Mouse (Mus musculus) forebrain, embryonic 11.5 days (tissue): ENCODE results near the gene Anks3. TPM values are rescaled to one million over a fixed set of nuclear protein-coding genes. Genes with fewer than 3 reads are reported as not detected.

Experiments
- ATAC-seq: fragments of 200-750 bp; cut with Nextera tagmentation; replicated peaks from 2 replicates; pipeline ENCODE4 v1.8.0; 2017; ENCODE audit warnings: moderate TSS enrichment; ENCODE audit not compliant: low FRiP score
- DNase-seq: peaks from one replicate; pipeline ENCODE4 v3.0.0-alpha.2; 2017; ENCODE audit warnings: low spot score
- H3K27ac ChIP-seq: fragments of 300-500 bp; sonication (generic); 2 replicates; pipeline ENCODE4 v1.5.1; 2014; ENCODE audit warnings: low read depth, low read length
- H3K27me3 ChIP-seq: fragments of 300-500 bp; sonication (generic); 2 replicates; pipeline ENCODE4 v1.6.1; 2014; ENCODE audit warnings: mild to moderate bottlenecking, low read length, mixed read lengths; ENCODE audit not compliant: control insufficient read depth, insufficient read depth
- H3K36me3 ChIP-seq: fragments of 300-500 bp; sonication (generic); 2 replicates; pipeline ENCODE4 v1.6.1; 2014; ENCODE audit warnings: mild to moderate bottlenecking, low read length, moderate library complexity, mixed read lengths; ENCODE audit not compliant: control insufficient read depth, insufficient read depth
- H3K4me1 ChIP-seq: fragments of 300-500 bp; sonication (generic); replicated peaks from 2 replicates; pipeline ENCODE4 v1.6.1; 2014; ENCODE audit warnings: low read length, mixed read lengths; ENCODE audit not compliant: control insufficient read depth, insufficient read depth
- H3K4me2 ChIP-seq: fragments of 300-500 bp; sonication (generic); 2 replicates; pipeline ENCODE4 v1.6.1; 2014; ENCODE audit warnings: low read depth, mild to moderate bottlenecking, low read length, moderate library complexity, mixed read lengths; ENCODE audit not compliant: severe bottlenecking
- H3K4me3 ChIP-seq: fragments of 300-500 bp; sonication (generic); 2 replicates; pipeline ENCODE4 v1.5.1; 2014; ENCODE audit warnings: low read depth, low read length
- H3K9ac ChIP-seq: fragments of 300-500 bp; sonication (generic); 2 replicates; pipeline ENCODE4 v1.6.1; 2014; ENCODE audit warnings: low read length
- H3K9me3 ChIP-seq: fragments of 300-500 bp; sonication (generic); 2 replicates; pipeline ENCODE4 v1.6.1; 2016; ENCODE audit warnings: low read length, mixed read lengths; ENCODE audit not compliant: control insufficient read depth
- WGBS: fragments of 180-500 bp; shearing (Covaris S2); extraction: QIAGEN DNeasy Blood & Tissue Kit; methylation state at CpG from one replicate; pipeline ENCODE4 v1.1.7; 2014; 5-methylcytosine and 5-hydroxymethylcytosine counted together
- polyA plus RNA-seq: library from polyadenylated mRNA; unstranded; fragments of >200 nt; fragmentation: Nextera tagmentation; extraction: Ambion mirVana; gene quantifications from 2 replicates; pipeline ENCODE4 v1.2.1, GENCODE M21; 2014

The Anks3 gene
- polyA plus RNA-seq, 1 experiment from 2014 or later, result 50.4 TPM

DNA sequence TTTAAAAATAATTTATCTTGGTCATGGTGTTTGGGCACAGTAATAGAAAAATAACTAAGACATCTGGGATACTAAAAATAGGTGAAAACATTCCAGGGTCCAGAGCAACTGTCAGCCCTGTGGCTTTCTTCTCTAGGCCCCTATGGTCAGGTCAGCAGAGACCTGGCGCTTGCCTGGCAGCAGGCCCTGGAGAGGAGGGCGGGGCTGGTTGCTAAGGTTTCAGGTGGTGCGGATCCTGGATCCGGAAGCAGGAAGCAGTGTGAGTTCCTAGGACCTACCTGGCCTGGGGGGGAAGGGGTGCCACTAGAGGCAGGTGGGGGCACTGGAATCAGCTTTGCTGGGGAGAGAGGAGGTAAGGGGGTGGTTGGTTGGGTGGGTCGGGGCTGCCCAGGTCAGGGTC is 43.1 kb upstream of the Anks3 start, which contains the start of gene Smim22:
TSS of gene Smim22 (plus strand) at position 222 of the 400 bp plus-strand sequence.
- no peaks in the 10 kb centered on the region for H3K36me3 ChIP-seq
- 43% methylated on average over 5 of the region's 5 CpGs for WGBS
- DNase-seq, result no peak
- no peak within 1 kb of the TSS for H3K27ac ChIP-seq
- H3K27me3 ChIP-seq, result no peaks in the 10 kb centered on the region
- no peak for ATAC-seq
- H3K9ac ChIP-seq, result no peak within 1 kb of the TSS
- H3K4me3 ChIP-seq, result no peak within 1 kb of the TSS
- no peaks in the 10 kb centered on the region for H3K9me3 ChIP-seq
- no peak within 1 kb of the TSS for H3K4me2 ChIP-seq
- H3K4me1 ChIP-seq, result no peaks in the 10 kb centered on the region

DNA sequence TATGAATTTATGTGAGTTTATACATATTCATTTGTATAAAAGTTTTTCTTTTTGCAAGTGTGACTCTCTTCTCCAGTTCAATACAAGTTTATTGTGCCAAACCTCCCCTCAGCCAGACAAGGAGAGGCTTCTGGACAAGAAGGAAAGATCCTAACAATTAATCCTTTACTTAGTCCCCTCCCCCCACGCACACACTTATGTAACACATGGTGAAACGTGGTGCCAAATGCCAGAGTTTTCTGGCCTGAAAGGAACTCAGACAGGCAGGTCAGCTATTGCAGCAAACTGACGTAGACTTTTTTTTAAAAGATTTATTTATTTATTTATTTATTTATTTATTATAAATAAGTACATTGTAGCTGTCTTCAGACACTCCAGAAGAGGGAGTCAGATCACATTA is 36.6 kb upstream of the Anks3 start:
- 76% methylated on average over 3 of the region's 3 CpGs for WGBS
- Histone ChIP-seq H3K4me1 (no peaks in the 10 kb centered on the region), H3K4me2 (no peak overlapping the region), H3K9ac (no peak overlapping the region), H3K27ac (no peak overlapping the region), H3K4me3 (no peak overlapping the region), H3K36me3 (no peaks in the 10 kb centered on the region), H3K27me3 (no peaks in the 10 kb centered on the region), H3K9me3 (no peaks in the 10 kb centered on the region)
- DNase-seq, result no peak
- no peak for ATAC-seq

DNA sequence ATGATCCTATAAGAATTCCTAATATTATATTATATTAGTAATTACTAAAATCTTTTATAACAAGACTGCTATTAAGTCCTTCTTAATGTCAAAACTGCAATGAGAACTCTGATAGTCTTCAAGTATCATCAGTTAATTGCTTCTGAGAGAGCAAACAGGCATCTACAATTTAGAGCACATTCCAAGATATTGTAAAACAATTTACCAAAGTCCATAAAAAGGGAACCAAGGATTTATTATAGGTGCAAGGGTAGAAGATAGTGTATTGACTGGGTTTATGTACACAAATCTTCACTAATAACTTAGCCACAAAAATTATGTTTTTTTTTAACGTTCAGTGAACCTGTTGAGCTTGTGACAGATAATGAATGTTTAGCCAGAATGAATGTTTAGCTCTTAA is 35.0 kb upstream of the Anks3 start:
- Histone ChIP-seq H3K4me3 (no peak overlapping the region), H3K27ac (no peak overlapping the region), H3K4me1 (no peaks in the 10 kb centered on the region), H3K9ac (no peak overlapping the region), H3K27me3 (no peaks in the 10 kb centered on the region), H3K9me3 (no peaks in the 10 kb centered on the region), H3K4me2 (no peak overlapping the region), H3K36me3 (no peaks in the 10 kb centered on the region)
- DNase-seq (no peak), ATAC-seq (no peak)
- 86% methylated on average over 1 of the region's 1 CpGs for WGBS

DNA sequence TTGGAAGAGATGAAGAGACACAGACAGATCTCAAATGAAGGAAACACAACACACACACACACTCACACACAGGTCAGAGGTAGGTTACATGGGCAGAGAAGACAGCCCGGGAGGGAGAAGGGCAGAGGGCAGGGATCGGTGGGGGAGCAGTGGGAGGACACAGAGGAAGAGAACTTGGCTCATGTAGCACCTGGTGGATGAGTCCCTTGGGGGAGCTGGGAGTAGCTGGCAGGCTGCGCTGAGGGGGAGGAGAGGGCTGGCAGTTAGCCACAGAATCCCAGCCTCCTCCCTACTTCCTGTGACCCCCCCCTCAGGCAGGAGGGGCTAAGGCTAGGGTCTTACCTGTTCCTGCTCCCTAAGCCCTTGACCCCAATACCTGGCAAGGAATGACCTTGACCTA is 33.5 kb upstream of the Anks3 start, which contains the start of gene Sept12:
TSS of gene Sept12 (minus strand) at position 300 of the 400 bp plus-strand sequence.
- H3K4me3 ChIP-seq, result no peak within 1 kb of the TSS
- no peaks in the 10 kb centered on the region for H3K4me1 ChIP-seq
- ATAC-seq (no peak), DNase-seq (no peak)
- no peak within 1 kb of the TSS for H3K9ac ChIP-seq
- no peak within 1 kb of the TSS for H3K27ac ChIP-seq
- H3K36me3 ChIP-seq, result no peaks in the 10 kb centered on the region
- WGBS, result 77% methylated on average over 3 of the region's 3 CpGs
- H3K27me3 ChIP-seq, result no peaks in the 10 kb centered on the region
- no peaks in the 10 kb centered on the region for H3K9me3 ChIP-seq
- H3K4me2 ChIP-seq, result no peak within 1 kb of the TSS

DNA sequence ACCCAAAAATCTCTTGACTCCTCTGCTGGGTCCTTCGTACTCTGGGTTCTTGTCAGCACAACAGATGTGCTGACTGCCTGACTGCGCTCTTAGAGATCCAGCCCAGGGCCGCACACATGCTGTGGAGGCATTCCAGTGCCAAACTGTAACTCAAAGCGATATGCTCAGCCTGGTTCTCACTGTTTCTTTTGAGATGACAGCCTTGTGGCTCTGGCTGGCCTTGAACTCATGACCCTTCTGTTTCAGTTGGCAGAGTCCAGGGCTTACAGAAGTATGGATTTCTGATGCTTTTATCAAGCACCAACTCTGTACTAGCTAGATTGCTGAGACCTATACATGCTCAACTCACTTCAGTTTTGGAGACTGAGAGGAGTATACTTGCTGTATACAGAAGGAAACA is 29.3 kb upstream of the Anks3 start:
- WGBS, result 83% methylated on average over 4 of the region's 4 CpGs

DNA sequence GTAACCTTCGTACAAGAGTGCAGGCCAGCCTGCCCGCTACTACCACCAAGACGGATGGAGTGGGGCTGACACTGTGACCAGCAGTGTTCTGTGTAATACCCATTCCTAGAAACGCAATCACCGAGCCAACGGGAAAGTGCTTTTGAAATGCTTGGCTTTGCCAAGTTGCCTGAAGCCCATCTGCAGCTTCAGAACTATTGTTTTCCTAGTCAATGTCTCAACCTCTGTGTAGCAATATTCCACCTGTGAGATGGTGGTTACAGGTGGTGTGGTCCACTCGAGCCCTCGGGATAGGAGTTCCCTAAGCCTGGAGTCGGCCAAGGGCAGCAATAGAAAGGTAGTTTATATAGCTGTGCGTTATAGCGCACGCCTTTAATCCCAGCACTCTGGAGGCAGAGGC is 20.7 kb upstream of the Anks3 start:
- H3K27ac ChIP-seq, result no peak overlapping the region
- H3K9ac ChIP-seq, result no peak overlapping the region

More for the DNA sequence above, 29.3 kb upstream of the Anks3 start:
- H3K9ac ChIP-seq, result no peak overlapping the region
- no peaks in the 10 kb centered on the region for H3K9me3 ChIP-seq
- DNase-seq (no peak), ATAC-seq (no peak)
- H3K27ac ChIP-seq, result no peak overlapping the region
- no peak overlapping the region for H3K4me2 ChIP-seq
- H3K36me3 ChIP-seq, result no peaks in the 10 kb centered on the region
- H3K4me3 ChIP-seq, result no peak overlapping the region
- H3K4me1 ChIP-seq, result no peaks in the 10 kb centered on the region
- H3K27me3 ChIP-seq, result no peaks in the 10 kb centered on the region

DNA sequence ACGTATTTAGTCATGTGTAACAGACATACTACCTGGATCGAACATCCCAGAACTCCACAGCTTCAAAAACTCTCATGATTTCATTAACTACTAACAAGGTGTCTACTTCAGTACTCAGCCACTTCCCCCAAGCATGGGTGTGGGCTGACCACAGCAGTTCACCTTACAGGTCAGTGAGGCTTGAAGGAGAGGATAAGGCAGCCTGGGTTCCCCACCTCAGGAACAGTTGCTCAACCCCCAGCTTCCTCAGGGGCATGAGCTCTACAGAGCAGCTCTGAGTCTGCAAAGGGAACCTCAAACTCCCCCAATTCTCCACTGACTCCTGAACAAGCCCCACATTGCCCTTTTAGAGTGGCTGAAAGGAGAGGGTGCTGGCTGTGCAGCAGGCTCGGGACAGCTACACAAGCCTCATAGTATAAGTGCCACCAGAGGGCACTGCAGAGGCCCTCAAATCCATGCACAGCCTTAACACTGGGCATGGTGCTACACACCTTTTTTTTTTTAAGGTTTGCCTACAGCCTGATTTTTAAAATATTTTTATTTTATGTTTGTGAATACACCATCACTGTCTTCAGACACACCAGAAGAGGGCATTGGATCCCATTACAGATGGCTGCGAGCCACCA is 15.9 kb upstream of the Anks3 start:
- DNase-seq, result no peak
- Histone ChIP-seq H3K36me3 (no peaks in the 10 kb centered on the region), H3K4me3 (no peak overlapping the region), H3K4me1 (no peaks in the 10 kb centered on the region), H3K9ac (no peak overlapping the region), H3K27ac (no peak overlapping the region), H3K9me3 (no peaks in the 10 kb centered on the region), H3K27me3 (no peaks in the 10 kb centered on the region), H3K4me2 (no peak overlapping the region)
- WGBS, result 72% methylated on average over 4 of the region's 4 CpGs
- no peak for ATAC-seq

More for the DNA sequence above, 20.7 kb upstream of the Anks3 start:
- Histone ChIP-seq H3K4me1 (no peaks in the 10 kb centered on the region), H3K4me2 (no peak overlapping the region), H3K4me3 (no peak overlapping the region), H3K27me3 (no peaks in the 10 kb centered on the region), H3K9me3 (no peaks in the 10 kb centered on the region), H3K36me3 (no peaks in the 10 kb centered on the region)
- 91% methylated on average over 12 of the region's 12 CpGs for WGBS
- DNase-seq (no peak), ATAC-seq (no peak)

DNA sequence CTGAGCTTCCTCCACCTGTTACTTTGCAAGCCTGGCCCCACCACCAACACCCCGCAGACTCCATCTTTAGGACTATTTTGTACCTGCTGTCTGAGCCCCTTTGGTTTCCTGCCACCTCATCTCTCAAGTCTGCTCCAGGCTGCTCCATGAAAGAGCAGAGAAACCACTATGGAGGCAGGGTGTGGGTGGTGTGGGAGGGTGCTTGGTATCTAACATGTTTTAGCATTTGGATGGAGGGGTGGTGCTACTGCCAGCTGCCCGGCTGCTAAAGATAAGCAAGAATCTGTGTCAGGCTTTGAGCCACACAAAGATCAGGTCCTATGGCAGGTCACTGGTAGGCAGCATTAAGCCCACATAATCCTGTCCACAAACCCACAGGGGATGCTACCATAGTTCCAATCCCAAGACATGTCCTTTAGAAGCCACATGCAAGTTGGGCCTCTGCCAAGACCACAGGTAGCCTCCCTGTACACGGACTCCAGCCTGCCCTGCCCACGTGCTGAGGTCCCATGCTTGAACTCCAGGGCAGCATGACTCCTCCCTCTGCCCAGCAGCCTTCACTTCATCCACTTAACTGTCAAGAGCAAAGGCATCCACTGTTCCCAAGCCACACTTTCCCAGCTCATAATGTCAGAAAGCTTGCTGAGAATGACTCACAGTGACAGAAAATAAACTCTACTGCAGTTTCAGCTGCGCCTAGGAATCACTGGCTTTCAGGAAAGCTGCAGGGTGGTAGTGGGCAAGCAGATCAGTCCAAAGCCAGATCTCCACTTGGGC is 14.5 kb upstream of the Anks3 start:
- DNase-seq (no peak), ATAC-seq (no peak)
- no peaks in the 10 kb centered on the region for H3K9me3 ChIP-seq
- WGBS, result 68% methylated on average over 5 of the region's 5 CpGs
- H3K9ac ChIP-seq, result no peak overlapping the region
- no peaks in the 10 kb centered on the region for H3K27me3 ChIP-seq
- H3K4me1 ChIP-seq, result no peaks in the 10 kb centered on the region
- H3K4me3 ChIP-seq, result no peak overlapping the region
- H3K36me3 ChIP-seq, result no peaks in the 10 kb centered on the region
- no peak overlapping the region for H3K27ac ChIP-seq
- H3K4me2 ChIP-seq, result no peak overlapping the region

DNA sequence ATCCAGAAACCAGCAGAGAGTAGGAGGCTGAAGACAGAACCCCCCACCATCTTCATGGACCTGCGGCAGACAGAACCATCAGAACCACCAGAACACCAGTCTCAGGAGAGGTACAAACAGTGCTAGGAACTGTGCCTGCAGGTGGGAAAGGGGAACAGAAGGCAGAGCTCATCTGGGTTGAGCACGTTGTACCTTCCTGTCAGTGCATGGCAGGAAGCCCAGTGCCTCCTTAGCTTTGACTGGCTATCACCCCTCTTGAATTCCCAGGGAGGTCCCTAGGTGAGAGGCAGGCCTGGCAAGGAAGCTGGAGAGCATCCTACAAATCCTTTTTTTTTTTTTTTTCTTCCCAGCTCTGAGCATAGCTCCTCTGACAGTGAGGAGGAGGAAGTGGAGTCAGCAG is 12.2 kb upstream of the Anks3 start:
- no peak for DNase-seq
- H3K4me3 ChIP-seq, result no peak overlapping the region
- no peak for ATAC-seq
- 79% methylated on average over 2 of the region's 2 CpGs for WGBS
- H3K9me3 ChIP-seq, result no peaks in the 10 kb centered on the region
- H3K36me3 ChIP-seq, result no peaks in the 10 kb centered on the region
- H3K27me3 ChIP-seq, result no peaks in the 10 kb centered on the region
- no peak overlapping the region for H3K27ac ChIP-seq
- H3K9ac ChIP-seq, result no peak overlapping the region
- H3K4me2 ChIP-seq, result no peak overlapping the region
- H3K4me1 ChIP-seq, result no peaks in the 10 kb centered on the region
